Mouse (Mus musculus) retina, adult 2 months (tissue): ENCODE results near the gene Shd.

ENCODE experiments used
- DNase-seq: peaks from one replicate; pipeline ENCODE4 v3.0.0-alpha.2; 2012; ENCODE audit warnings: low read depth, low spot score

Shd gene

DNA sequence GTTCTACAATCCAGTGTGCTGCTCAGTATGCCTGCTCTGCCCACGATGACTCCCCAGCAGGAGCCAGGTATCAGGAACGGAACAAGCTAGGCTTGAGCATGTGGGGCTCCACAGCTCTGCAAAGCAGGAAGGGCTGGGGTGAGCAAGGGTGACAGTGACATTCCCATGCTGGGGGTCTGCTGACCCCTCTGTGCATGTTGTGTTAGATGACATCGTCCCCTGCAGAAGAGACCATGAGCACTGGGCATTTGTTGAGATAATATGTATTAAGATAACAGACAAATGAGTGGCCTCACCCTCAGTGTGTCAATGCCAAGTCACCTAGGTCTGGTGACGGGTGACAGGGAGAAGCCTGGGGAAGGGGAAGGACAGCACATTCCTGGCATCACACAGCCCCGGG lies 54.7 kb downstream of the Shd start:
- no peak for DNase-seq
